Mouse (Mus musculus) layer of hippocampus, postnatal 10 days (tissue): Measurements from ENCODE around the gene Gpatch2. TPM values are rescaled to one million over a fixed set of nuclear protein-coding genes. Genes with fewer than 3 reads are reported as not detected.
A peak's percentile ranks its signal among the peaks of the same experiment; 100 is the strongest.

Experiments
- DNase-seq, 2 experiments: peaks; one replicate each; pipeline ENCODE4 v3.0.0; 2021; ENCODE audit warnings: low spot score in 2 of 2
- total RNA-seq, 2 experiments: library from RNA; stranded (reverse); gene quantifications; 2 replicates each; pipeline ENCODE4 v1.2.3; 2021

Gpatch2 gene
- total RNA-seq, 2 experiments from 2014 or later = 20.2 to 25.9 TPM

- no peak for DNase-seq
Observed at GRCm38 (mm10) chr1:187366806-187367205, 151.5 kb downstream of the Gpatch2 start.

GRCm38 (mm10) chr1:187369049-187369448, 153.7 kb downstream of the Gpatch2 start:
- no peak for DNase-seq

- no peak for DNase-seq
Observed at GRCm38 (mm10) chr1:187373506-187373905, 158.2 kb downstream of the Gpatch2 start.

- DNase-seq = no peak
Observed at GRCm38 (mm10) chr1:187374418-187374817, 159.1 kb downstream of the Gpatch2 start.

- no peak for DNase-seq
Observed at GRCm38 (mm10) chr1:187376946-187377671, 161.8 kb downstream of the Gpatch2 start.

GRCm38 (mm10) chr1:187377865-187378524, 162.7 kb downstream of the Gpatch2 start:
- peak in 1 of 2 experiments; percentile 17 for DNase-seq

GRCm38 (mm10) chr1:187389476-187389875, 174.2 kb downstream of the Gpatch2 start:
- no peak for DNase-seq

- no peak for DNase-seq
Observed at GRCm38 (mm10) chr1:187400834-187401233, 185.5 kb downstream of the Gpatch2 start.

Other genes starting within 250 kb of the Gpatch2 start
- under 1 TPM; 0.13 to 0.14 TPM for gene D1Pas1, start 248.1 kb upstream of the Gpatch2 start, total RNA-seq
- 1 to 10 TPM in 1 of 2 experiments, under 1 TPM in 1; 0.87 to 1.1 TPM for gene Spata17, start within 50 bp of the Gpatch2 start, total RNA-seq